Mouse (Mus musculus): ENCODE measurements at regions not wholly inside any gene's neighbourhood (a gene's known extent, or its start where the extent isn't known, plus 50 kb on each side); places are given as distances from the start of the nearest gene placed in this dataset.

GRCm38 (mm10) chr3:19407591-19408090, 220.8 kb downstream of the 1700064H15Rik start:
- Histone ChIP-seq H3K4me1 (ENCODE audit: control insufficient read depth) (no peaks in the 10 kb centered on the region), H3K27me3 (ENCODE audit: control insufficient read depth) (no peaks in the 10 kb centered on the region)
- TF ChIP-seq TAL1 (IDR thresholded peaks at IDR 0.05; ENCODE audit: low read length) (no peak), GATA1 (IDR thresholded peaks at IDR 0.05; ENCODE audit: low read length) (no peak)

DNA sequence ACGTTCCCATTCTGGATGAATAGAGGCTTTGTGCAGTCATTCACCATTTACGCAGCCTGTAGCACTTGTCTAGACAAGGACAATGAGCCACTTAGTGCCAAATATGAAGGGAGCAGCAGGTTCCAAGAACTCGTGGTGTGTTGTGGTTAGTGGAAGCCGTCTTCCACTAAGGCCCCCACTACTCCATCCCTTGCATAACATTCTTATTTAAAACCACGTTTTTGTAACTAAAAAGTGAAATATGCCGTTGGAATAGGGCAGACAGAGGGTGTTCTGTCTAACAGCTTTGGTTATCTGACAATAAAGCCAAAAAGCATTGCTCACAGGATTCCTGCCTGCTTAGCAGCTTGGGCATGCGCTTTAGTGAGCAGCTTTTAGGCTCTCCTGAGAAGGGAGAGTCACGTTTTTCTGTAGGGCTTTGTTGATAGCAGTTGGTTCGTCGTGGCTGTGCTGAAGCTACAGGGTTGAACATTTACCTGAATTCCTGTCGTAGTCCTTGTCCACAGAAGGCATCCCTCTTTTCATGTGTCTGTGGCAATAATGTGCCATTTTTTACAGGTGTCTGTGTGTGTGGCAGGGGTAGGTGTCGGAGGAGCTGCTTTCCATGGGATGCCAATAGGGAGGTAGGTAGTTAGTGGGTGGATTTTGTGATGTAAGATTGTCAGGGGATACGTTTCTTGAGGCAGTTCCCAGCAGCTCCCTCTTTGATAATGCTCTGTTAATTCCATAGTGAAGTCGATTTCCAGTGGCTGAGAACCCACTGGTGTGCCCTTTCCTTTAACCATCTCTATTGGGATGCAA, 221.9 kb downstream of the 1700064H15Rik start:
- Histone ChIP-seq H3K4me1 (ENCODE audit: control insufficient read depth) (no peaks in the 10 kb centered on the region), H3K4me3 (replicated peaks) (no peak overlapping the region), H3K9me3 (ENCODE audit: control insufficient read depth, low read length) (no peaks in the 10 kb centered on the region), H3K27me3 (ENCODE audit: control insufficient read depth) (no peaks in the 10 kb centered on the region), H3K36me3 (ENCODE audit: control insufficient read depth) (no peaks in the 10 kb centered on the region)
- TF ChIP-seq TAL1 (IDR thresholded peaks at IDR 0.05; ENCODE audit: low read length), result no peak
- TF ChIP-seq GATA1 (IDR thresholded peaks at IDR 0.05; ENCODE audit: low read length), result no peak

More at GRCm38 (mm10) chr3:19407591-19408090, 220.8 kb downstream of the 1700064H15Rik start:
- H3K36me3 ChIP-seq (ENCODE audit: control insufficient read depth), result no peaks in the 10 kb centered on the region
- H3K9me3 ChIP-seq (ENCODE audit: control insufficient read depth, low read length), result no peaks in the 10 kb centered on the region
- H3K4me3 ChIP-seq (replicated peaks), result no peak overlapping the region

DNA sequence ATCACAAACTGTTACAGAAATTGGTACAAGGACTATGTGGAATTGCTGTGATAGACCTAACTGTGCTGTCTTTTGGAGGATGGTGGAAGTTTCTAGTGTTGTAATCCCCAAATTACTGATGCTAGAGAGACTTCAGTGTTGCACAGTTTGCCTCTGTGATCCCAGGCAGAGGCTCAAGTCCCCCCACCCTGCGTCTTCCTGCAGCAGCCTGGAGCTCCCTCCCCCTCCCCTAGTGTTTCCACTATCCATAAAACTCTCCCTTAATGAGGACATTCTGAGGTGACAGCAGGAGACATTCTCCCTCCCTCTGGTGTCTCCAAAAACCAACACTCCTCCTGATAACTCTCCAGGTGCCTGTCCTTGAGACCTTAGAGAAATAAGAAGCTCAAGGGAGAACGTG, 242.8 kb downstream of the 1700064H15Rik start:
- Histone ChIP-seq H3K27me3 (ENCODE audit: control insufficient read depth) (no peaks in the 10 kb centered on the region), H3K4me1 (ENCODE audit: control insufficient read depth) (no peaks in the 10 kb centered on the region), H3K4me3 (replicated peaks) (no peak overlapping the region), H3K9me3 (ENCODE audit: control insufficient read depth, low read length) (no peaks in the 10 kb centered on the region), H3K36me3 (ENCODE audit: control insufficient read depth) (no peaks in the 10 kb centered on the region)
- TF ChIP-seq GATA1 (IDR thresholded peaks at IDR 0.05; ENCODE audit: low read length) (no peak), TAL1 (IDR thresholded peaks at IDR 0.05; ENCODE audit: low read length) (no peak)

DNA sequence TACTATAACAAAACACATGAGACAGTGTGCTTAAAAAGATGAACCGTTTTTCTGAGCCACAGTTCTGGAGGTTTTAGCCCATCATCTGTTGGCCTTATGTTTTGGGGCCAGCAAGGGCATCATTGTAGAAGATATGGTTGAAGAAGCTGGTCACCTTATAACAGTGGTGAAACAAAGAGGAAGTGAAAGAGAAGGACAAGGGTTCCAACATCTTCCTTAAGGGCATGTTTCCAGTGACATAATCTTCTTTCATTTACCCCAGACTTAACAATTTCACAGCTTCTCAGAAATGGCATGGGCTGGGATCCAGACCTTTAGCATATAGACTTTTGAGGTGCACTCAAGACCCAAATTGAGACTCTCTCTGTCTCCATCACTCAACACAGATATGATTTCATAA, 259.5 kb downstream of the 1700064H15Rik start:
- Histone ChIP-seq H3K4me1 (ENCODE audit: control insufficient read depth) (no peaks in the 10 kb centered on the region), H3K36me3 (ENCODE audit: control insufficient read depth) (no peaks in the 10 kb centered on the region), H3K4me3 (replicated peaks) (no peak overlapping the region), H3K27me3 (ENCODE audit: control insufficient read depth) (no peaks in the 10 kb centered on the region), H3K9me3 (ENCODE audit: control insufficient read depth, low read length) (no peaks in the 10 kb centered on the region)
- TF ChIP-seq GATA1 (IDR thresholded peaks at IDR 0.05; ENCODE audit: low read length), result no peak
- TF ChIP-seq TAL1 (IDR thresholded peaks at IDR 0.05; ENCODE audit: low read length), result no peak

DNA sequence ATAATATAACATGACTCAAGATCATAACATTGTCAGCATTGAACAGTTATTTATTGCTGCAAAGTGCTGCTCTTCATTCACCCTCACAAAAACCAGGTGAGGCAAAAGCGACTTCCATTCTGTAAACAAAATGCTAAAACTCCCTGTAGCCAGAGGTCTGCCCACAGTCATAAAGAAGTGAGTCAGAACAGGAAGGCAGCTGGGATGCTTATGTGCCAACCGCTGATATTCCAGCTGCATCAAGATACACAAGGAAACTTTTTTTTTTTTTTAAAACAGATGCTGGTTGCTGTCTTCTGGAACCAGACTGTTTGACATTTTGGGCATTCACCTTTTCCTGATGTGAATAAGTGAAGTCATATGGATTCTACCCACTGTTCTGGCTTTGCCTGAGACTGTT, 260.7 kb downstream of the 1700064H15Rik start:
- Histone ChIP-seq H3K9me3 (ENCODE audit: control insufficient read depth, low read length) (no peaks in the 10 kb centered on the region), H3K36me3 (ENCODE audit: control insufficient read depth) (no peaks in the 10 kb centered on the region), H3K27me3 (ENCODE audit: control insufficient read depth) (no peaks in the 10 kb centered on the region), H3K4me3 (replicated peaks) (no peak overlapping the region), H3K4me1 (ENCODE audit: control insufficient read depth) (no peaks in the 10 kb centered on the region)
- TF ChIP-seq GATA1 (IDR thresholded peaks at IDR 0.05; ENCODE audit: low read length) (no peak), TAL1 (IDR thresholded peaks at IDR 0.05; ENCODE audit: low read length) (no peak)
